In the genomic region with DNA sequence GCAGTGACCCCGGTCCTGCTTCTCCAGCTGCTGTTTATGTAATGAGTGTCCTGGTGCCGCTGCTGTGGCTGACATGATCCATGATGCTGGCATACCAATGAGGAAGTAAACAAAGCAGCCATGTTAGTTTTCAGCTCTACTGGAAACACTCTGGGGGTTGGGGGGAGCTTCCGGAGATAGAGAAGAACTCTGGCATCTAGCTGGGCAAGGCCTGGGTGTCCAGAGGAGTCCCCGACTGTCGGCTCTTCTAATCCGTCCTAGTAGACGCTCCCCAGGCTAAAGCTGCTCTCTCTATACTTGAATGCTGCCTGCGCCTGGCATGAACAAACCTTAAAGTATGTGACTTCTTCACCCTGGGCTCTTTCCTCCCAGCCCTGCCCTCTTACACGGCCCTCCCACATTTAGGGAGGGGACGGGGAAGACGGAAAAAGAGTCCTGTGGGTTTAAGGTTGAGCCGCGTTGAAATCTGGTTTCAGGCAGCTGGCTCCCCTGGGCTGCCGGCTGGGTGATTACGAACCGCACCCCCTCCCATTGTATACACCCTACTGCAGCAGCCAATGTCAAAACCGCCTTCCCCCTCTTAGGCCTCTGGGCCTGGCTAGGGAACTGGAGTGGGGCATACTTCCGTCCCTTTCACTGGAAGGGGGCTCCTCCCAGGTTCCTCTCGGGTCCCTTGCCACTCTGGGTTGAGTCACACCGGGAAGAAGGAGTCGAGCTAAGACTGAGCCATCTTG, we compare ENCODE assay signal across 8 mouse cellular contexts. TPM values are rescaled to one million over a fixed set of nuclear protein-coding genes. Genes with fewer than 3 reads are reported as not detected.
DNase-seq lines count a peak whose midpoint lies in the region; ATAC-seq and TF ChIP-seq lines count a peak whose summit lies in the region.

No protein-coding gene starts in this region.

- H3K4me1 ChIP-seq in embryonic facial prominence, embryonic 14.5 days (ENCODE audit: control insufficient read depth, insufficient read depth, low read length): peaks cover 37% of the 10 kb centered on the region
- peaks cover 34 to 42% of the 10 kb centered on the region in 2 experiments for H3K4me1 ChIP-seq in heart, embryonic 14.5 days (ENCODE audit: control insufficient read depth in 2 of 2, insufficient read depth in 2 of 2, low read length in 2 of 2)
- H3K4me1 ChIP-seq in kidney, postnatal 0 days (replicated peaks; ENCODE audit: insufficient read depth, low read length): peaks cover 37% of the 10 kb centered on the region

- peak; percentile 42 for ATAC-seq in CD4-positive, CD25-positive, alpha-beta regulatory T cell, adult 4 months
- peak; percentile 48 for ATAC-seq in embryonic facial prominence, embryonic 14.5 days (ENCODE audit: low read depth)
- ATAC-seq in heart, embryonic 14.5 days (ENCODE audit: insufficient number of reproducible peaks, insufficient read depth, low FRiP score, low read depth): peak; percentile 19
- peak; percentile 38 for ATAC-seq in kidney, postnatal 0 days (replicated peaks; ENCODE audit: low FRiP score, low read depth)

- peak overlapping the region; percentile 97 for H3K4me2 ChIP-seq in embryonic facial prominence, embryonic 14.5 days (ENCODE audit: low read depth, low read length)
- peak overlapping the region; percentile 92 for H3K4me2 ChIP-seq in heart, embryonic 14.5 days (ENCODE audit: low read length)
- peak overlapping the region; percentile 91 for H3K4me2 ChIP-seq in kidney, postnatal 0 days (ENCODE audit: low read length)

- DNase-seq in WW6 (ENCODE audit: low read depth, low spot score): peak; percentile 85
- peak; percentile 95 for DNase-seq in embryonic facial prominence, embryonic 14.5 days (ENCODE audit: low spot score)
- DNase-seq in kidney, postnatal 0 days (ENCODE audit: low spot score): peak; percentile 91
- DNase-seq in lung, postnatal 4 days: peak; percentile 86 to 94
- peak; percentile 81 for DNase-seq in skeletal muscle tissue, adult 2 months (ENCODE audit: low read depth, low spot score)
- no peak for DNase-seq in frontal cortex, postnatal 14 days (ENCODE audit: low spot score in 2 of 2)

- peak overlapping the region; percentile 68 for H3K4me3 ChIP-seq in embryonic facial prominence, embryonic 14.5 days (ENCODE audit: low read depth, low read length)
- peak overlapping the region; percentile 76 to 97 for H3K4me3 ChIP-seq in heart, embryonic 14.5 days (ENCODE audit: control insufficient read depth in 1 of 2, insufficient read depth in 1 of 2, low read depth in 1 of 2, low read length in 2 of 2)
- H3K4me3 ChIP-seq in kidney, postnatal 0 days (replicated peaks; ENCODE audit: low read depth, low read length): peak overlapping the region; percentile 96

- H3K9me3 ChIP-seq in embryonic facial prominence, embryonic 14.5 days (ENCODE audit: control insufficient read depth, low read length): no peaks in the 10 kb centered on the region
- H3K9me3 ChIP-seq in heart, embryonic 14.5 days (ENCODE audit: control insufficient read depth, low read length): no peaks in the 10 kb centered on the region
- H3K9me3 ChIP-seq in kidney, postnatal 0 days (replicated peaks; ENCODE audit: low read length): no peaks in the 10 kb centered on the region

- no peaks in the 10 kb centered on the region for H3K27me3 ChIP-seq in embryonic facial prominence, embryonic 14.5 days (replicated peaks; ENCODE audit: control insufficient read depth, insufficient read depth, low read length)
- no peaks in the 10 kb centered on the region for H3K27me3 ChIP-seq in heart, embryonic 14.5 days (ENCODE audit: control insufficient read depth, insufficient read depth, low read length)
- H3K27me3 ChIP-seq in kidney, postnatal 0 days (ENCODE audit: insufficient read depth, low read length): no peaks in the 10 kb centered on the region

- peak overlapping the region; percentile 81 for H3K9ac ChIP-seq in embryonic facial prominence, embryonic 14.5 days (ENCODE audit: low read depth, low read length)
- peak overlapping the region; percentile 98 for H3K9ac ChIP-seq in heart, embryonic 14.5 days (ENCODE audit: low read length)
- H3K9ac ChIP-seq in kidney, postnatal 0 days (ENCODE audit: low read depth, low read length): peak overlapping the region; percentile 99

- no peak for TF ChIP-seq CTCF in kidney, postnatal 0 days (IDR thresholded peaks at IDR 0.05; ENCODE audit: low read depth)

- WGBS in embryonic facial prominence, embryonic 14.5 days: 1% methylated on average over 21 of the region's 21 CpGs
- under 1% methylated on average over 21 of the region's 21 CpGs for WGBS in heart, embryonic 14.5 days
- WGBS in kidney, postnatal 0 days: under 1% methylated on average over 21 of the region's 21 CpGs

- peak overlapping the region; percentile 99 for H3K27ac ChIP-seq in embryonic facial prominence, embryonic 14.5 days (replicated peaks; ENCODE audit: low read depth, low read length)
- H3K27ac ChIP-seq in heart, embryonic 14.5 days (replicated peaks in 1 of 2; ENCODE audit: control insufficient read depth in 1 of 2, insufficient read depth in 1 of 2, low read depth in 2 of 2, low read length in 2 of 2): peak overlapping the region; percentile 100
- H3K27ac ChIP-seq in kidney, postnatal 0 days: peak overlapping the region; percentile 100

- H3K36me3 ChIP-seq in embryonic facial prominence, embryonic 14.5 days (ENCODE audit: control insufficient read depth, insufficient read depth, low read length): peaks cover 35% of the 10 kb centered on the region
- peaks cover 39% of the 10 kb centered on the region for H3K36me3 ChIP-seq in heart, embryonic 14.5 days (ENCODE audit: control insufficient read depth, insufficient read depth, low read length)
- H3K36me3 ChIP-seq in kidney, postnatal 0 days (ENCODE audit: insufficient read depth, low read length): peaks cover 24% of the 10 kb centered on the region; the same call in 1 of the 2 replicates

RNA-seq across cellular contexts. Expression of a gene that starts 2.0 kb away (rescaled TPM):
- polyA plus RNA-seq in CD4-positive, CD25-positive, alpha-beta regulatory T cell, adult 4 months (2017; shearing (Covaris generic)): 10 to 100 TPM; 16.3 to 21.5 TPM
- polyA plus RNA-seq in embryonic facial prominence, embryonic 14.5 days (2014; fragmentation: Nextera tagmentation; extraction: Ambion mirVana): 21.5 and 27.1 TPM in 2 replicates
- polyA plus RNA-seq in heart, embryonic 14.5 days (2014; fragmentation: Nextera tagmentation; extraction: Ambion mirVana): 23.4 TPM in 2 replicates
- 27.8 and 30.5 TPM in 2 replicates for polyA plus RNA-seq in kidney, postnatal 0 days (2015; fragmentation: Nextera tagmentation; extraction: Ambion mirVana)

Comparison
In these comparisons a context has a peak if more than half of its experiments do, and no peak if none do; other contexts are left out.
1. DNase-seq: peak in WW6 (single experiment), embryonic facial prominence, embryonic 14.5 days (single experiment), kidney, postnatal 0 days (single experiment), lung, postnatal 4 days (2 of 2) and skeletal muscle tissue, adult 2 months (single experiment); none in frontal cortex, postnatal 14 days (0 of 2).
2. Peak in every context shown above with its lines, with median percentiles within 50 percentile points of each other: ATAC-seq, H3K27ac ChIP-seq, H3K4me2 ChIP-seq, H3K4me3 ChIP-seq and H3K9ac ChIP-seq.